Mouse (Mus musculus) forebrain, embryonic 15.5 days (tissue): ENCODE measurements around the gene Tmc4. TPM values are rescaled to one million over a fixed set of nuclear protein-coding genes. Genes with fewer than 3 reads are reported as not detected.
"Not testable (repeated sequence)": the region's sequence is repeated elsewhere in the genome, so short reads cannot be mapped to it uniquely, and the experiment has no call there.

Experiments
- ATAC-seq: fragments of 200-750 bp; cut with Nextera tagmentation; replicated peaks from 2 replicates; pipeline ENCODE4 v1.8.0; 2017; ENCODE audit warnings: mild to moderate bottlenecking, moderate TSS enrichment, moderate library complexity
- H3K27ac ChIP-seq: fragments of 300-500 bp; sonication (generic); replicated peaks from 2 replicates; pipeline ENCODE4 v1.5.1; 2015; ENCODE audit warnings: mild to moderate bottlenecking, inconsistent platforms
- H3K27me3 ChIP-seq: fragments of 300-500 bp; sonication (generic); 2 replicates; pipeline ENCODE4 v1.6.1; 2015; ENCODE audit warnings: inconsistent platforms
- H3K36me3 ChIP-seq: fragments of 300-500 bp; sonication (generic); 2 replicates; pipeline ENCODE4 v1.6.1; 2015; ENCODE audit warnings: mild to moderate bottlenecking, inconsistent platforms
- H3K4me1 ChIP-seq: fragments of 300-500 bp; sonication (generic); 2 replicates; pipeline ENCODE4 v1.6.1; 2015; ENCODE audit warnings: inconsistent platforms
- H3K4me2 ChIP-seq: fragments of 300-500 bp; sonication (generic); replicated peaks from 2 replicates; pipeline ENCODE4 v1.6.1; 2015; ENCODE audit warnings: mild to moderate bottlenecking, inconsistent platforms
- H3K4me3 ChIP-seq: fragments of 300-500 bp; sonication (generic); 2 replicates; pipeline ENCODE4 v1.5.1; 2015; ENCODE audit warnings: mild to moderate bottlenecking, inconsistent platforms
- H3K9ac ChIP-seq: fragments of 300-500 bp; sonication (generic); replicated peaks from 2 replicates; pipeline ENCODE4 v1.6.1; 2015; ENCODE audit warnings: mild to moderate bottlenecking, inconsistent platforms
- H3K9me3 ChIP-seq: fragments of 300-500 bp; sonication (generic); 2 replicates; pipeline ENCODE4 v1.6.1; 2016; ENCODE audit warnings: inconsistent platforms
- WGBS: fragments of 180-500 bp; shearing (Covaris S2); methylation state at CpG from one replicate; pipeline ENCODE4 v1.1.7; 2015; ENCODE audit warnings: mixed read lengths; 5-methylcytosine and 5-hydroxymethylcytosine counted together
- polyA plus RNA-seq: library from polyadenylated mRNA; unstranded; fragments of >200 nt; fragmentation: Nextera tagmentation; extraction: Ambion mirVana; gene quantifications from 2 replicates; pipeline ENCODE4 v1.2.1, GENCODE M21; 2015

The Tmc4 gene
- polyA plus RNA-seq, 1 experiment from 2014 or later: 3.1 TPM

DNA sequence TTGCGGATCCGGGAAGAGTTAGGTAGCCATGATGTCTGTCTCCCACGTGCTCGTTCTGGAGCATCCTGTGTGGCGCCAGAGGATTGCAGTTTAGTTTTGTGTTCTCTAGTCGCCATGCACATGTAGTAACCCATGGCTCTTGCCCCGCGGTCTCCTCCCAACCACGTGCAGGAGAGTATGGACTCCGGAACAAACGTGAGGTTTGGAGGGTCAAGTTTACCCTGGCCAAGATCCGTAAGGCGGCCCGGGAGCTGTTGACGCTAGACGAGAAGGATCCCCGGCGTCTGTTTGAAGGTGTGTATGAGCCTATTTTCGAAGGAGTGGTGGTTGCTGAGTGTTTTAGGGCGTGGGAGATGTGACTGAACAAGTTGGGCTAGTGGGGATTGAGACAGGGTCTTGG, 27.1 kb upstream of the Tmc4 start:
- peak overlapping the region; percentile 85 for H3K4me3 ChIP-seq
- WGBS: 2% methylated on average over 20 of the region's 20 CpGs
- peak overlapping the region; percentile 95 for H3K27ac ChIP-seq
- ATAC-seq: peak; percentile 57
- peak overlapping the region; percentile 73 for H3K9ac ChIP-seq
- H3K4me2 ChIP-seq: peak overlapping the region; percentile 79
- H3K27me3 ChIP-seq: no peaks in the 10 kb centered on the region
- peaks cover 29% of the 10 kb centered on the region for H3K4me1 ChIP-seq
- H3K36me3 ChIP-seq: peaks cover 38% of the 10 kb centered on the region
- H3K9me3 ChIP-seq: no peaks in the 10 kb centered on the region

DNA sequence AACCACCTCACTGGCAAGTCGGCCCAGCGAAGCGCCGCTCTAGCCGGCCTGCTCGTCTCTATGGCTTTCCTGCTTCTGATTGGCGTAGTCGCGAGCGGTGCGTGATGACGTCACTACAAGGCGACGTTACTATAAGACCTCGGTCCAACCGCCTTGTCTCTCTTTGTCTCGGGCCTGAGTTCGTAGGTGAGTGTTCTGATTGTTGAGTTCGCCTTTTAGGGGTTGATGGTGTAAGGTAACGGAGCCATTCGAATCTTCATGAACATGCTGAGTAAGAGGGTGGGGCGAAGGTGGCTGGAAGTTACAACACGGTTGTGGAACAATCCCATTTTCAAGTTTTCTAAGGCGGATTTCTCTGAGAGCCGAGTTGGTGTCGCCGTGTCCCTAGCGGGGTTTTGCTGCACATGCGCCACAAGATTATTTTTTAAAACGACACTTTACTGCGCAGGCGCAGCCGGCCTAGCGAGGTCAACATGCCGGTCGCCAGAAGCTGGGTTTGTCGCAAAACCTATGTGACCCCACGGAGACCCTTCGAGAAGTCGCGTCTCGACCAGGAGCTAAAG, 26.6 kb upstream of the Tmc4 start, which contains the start of gene Rps9:
Gene Rps9, plus strand, starts transcription at position 115 of the 563 bp plus-strand sequence.
- Histone ChIP-seq H3K4me1 (peaks cover 29% of the 10 kb centered on the region), H3K4me3 (peak within 1 kb of the TSS; percentile 85), H3K27me3 (no peaks in the 10 kb centered on the region), H3K27ac (peak within 1 kb of the TSS; percentile 95), H3K9ac (peak within 1 kb of the TSS; percentile 73), H3K4me2 (peak within 1 kb of the TSS; percentile 79), H3K9me3 (no peaks in the 10 kb centered on the region), H3K36me3 (peaks cover 42% of the 10 kb centered on the region)
- ATAC-seq: peak; percentile 94
- under 1% methylated on average over 42 of the region's 42 CpGs for WGBS

DNA sequence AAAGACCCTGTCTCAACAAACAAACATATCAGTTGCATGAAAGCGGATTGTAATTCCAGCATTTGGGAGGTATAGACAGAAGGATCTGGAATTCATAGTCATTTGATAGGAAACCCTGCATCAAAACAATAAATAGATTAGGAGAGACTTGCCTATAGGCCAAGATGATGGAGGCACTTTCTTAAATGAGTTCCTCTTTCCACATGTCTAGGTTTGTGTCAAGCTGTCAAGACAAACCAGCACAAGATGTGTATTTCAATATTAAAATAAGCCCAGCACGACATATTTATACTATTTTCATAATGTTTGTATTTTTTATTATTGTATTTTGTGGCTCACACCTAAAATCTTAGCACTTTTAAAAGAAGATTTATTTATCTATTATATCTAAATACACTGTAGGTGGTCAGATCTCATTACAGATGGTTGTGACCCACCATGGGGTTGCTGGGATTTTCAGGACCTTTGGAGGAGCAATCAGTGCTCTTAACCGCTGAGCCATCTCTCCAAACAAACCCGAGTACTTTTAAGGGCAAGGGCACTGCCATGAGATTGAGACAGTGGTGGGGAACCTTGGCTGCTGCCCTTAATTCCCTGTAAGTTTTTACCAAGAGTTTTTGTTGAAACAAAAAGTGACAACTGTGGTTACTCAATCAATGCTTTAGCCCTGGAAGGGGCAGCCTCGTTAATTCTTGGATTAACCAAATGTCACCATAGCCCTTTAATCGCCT, 26.0 kb upstream of the Tmc4 start:
- Histone ChIP-seq H3K4me1 (peaks cover 29% of the 10 kb centered on the region), H3K4me3 (peak overlapping the region; percentile 85), H3K27me3 (no peaks in the 10 kb centered on the region), H3K36me3 (peaks cover 48% of the 10 kb centered on the region), H3K4me2 (peak overlapping the region; percentile 79), H3K9ac (peak overlapping the region; percentile 54), H3K9me3 (no peaks in the 10 kb centered on the region), H3K27ac (peak overlapping the region; percentile 95)
- WGBS: 20% methylated on average over 6 of the region's 6 CpGs
- ATAC-seq: peak; percentile 49

GRCm38 (mm10) chr7:3698471-3698870, 21.1 kb upstream of the Tmc4 start:
- Histone ChIP-seq H3K27me3 (no peaks in the 10 kb centered on the region), H3K9me3 (no peaks in the 10 kb centered on the region), H3K9ac (no peak overlapping the region), H3K4me1 (peaks cover 20% of the 10 kb centered on the region), H3K4me3 (no peak overlapping the region), H3K27ac (no peak overlapping the region), H3K36me3 (peaks cover 48% of the 10 kb centered on the region), H3K4me2 (no peak overlapping the region)
- WGBS: 92% methylated on average over 6 of the region's 6 CpGs
- no peak for ATAC-seq

GRCm38 (mm10) chr7:3694949-3695305, 17.6 kb upstream of the Tmc4 start:
- Histone ChIP-seq H3K4me1 (peaks cover 33% of the 10 kb centered on the region), H3K4me2 (peak overlapping the region; percentile 85), H3K36me3 (peaks cover 42% of the 10 kb centered on the region), H3K27ac (peak overlapping the region; percentile 93), H3K4me3 (peak overlapping the region; percentile 80), H3K9ac (peak overlapping the region; percentile 92)
- WGBS: 3% methylated on average over 9 of the region's 9 CpGs
- H3K9me3 ChIP-seq, ATAC-seq, H3K27me3 ChIP-seq: not testable (repeated sequence)

GRCm38 (mm10) chr7:3694076-3694948, 17.0 kb upstream of the Tmc4 start:
- H3K9me3 ChIP-seq: no peaks in the 10 kb centered on the region
- H3K36me3 ChIP-seq: peaks cover 37% of the 10 kb centered on the region
- H3K4me2 ChIP-seq: peak overlapping the region; percentile 85
- no peaks in the 10 kb centered on the region for H3K27me3 ChIP-seq
- H3K27ac ChIP-seq: peak overlapping the region; percentile 93
- peak overlapping the region; percentile 80 for H3K4me3 ChIP-seq
- ATAC-seq: peak; percentile 30
- H3K9ac ChIP-seq: peak overlapping the region; percentile 92
- WGBS: under 1% methylated on average over 45 of the region's 55 CpGs
- peaks cover 33% of the 10 kb centered on the region for H3K4me1 ChIP-seq

DNA sequence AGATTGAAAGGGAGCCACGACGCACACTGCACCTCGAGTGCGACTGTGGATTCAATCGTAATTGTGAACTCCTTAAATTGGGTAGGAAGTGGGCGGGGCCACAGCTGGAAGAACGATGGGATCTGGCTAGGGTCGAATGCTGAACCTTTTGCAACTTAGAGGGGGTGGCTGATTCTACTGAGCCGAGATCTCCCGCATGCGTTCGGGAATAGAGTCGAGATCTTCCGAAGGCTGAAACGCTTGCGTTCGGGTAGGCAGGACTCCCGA, 16.4 kb upstream of the Tmc4 start:
- H3K4me1 ChIP-seq: peaks cover 33% of the 10 kb centered on the region
- peak overlapping the region; percentile 85 for H3K4me2 ChIP-seq
- peaks cover 32% of the 10 kb centered on the region for H3K36me3 ChIP-seq
- peak overlapping the region; percentile 93 for H3K27ac ChIP-seq
- H3K4me3 ChIP-seq: peak overlapping the region; percentile 80
- no peaks in the 10 kb centered on the region for H3K9me3 ChIP-seq
- no peak for ATAC-seq
- no peaks in the 10 kb centered on the region for H3K27me3 ChIP-seq
- peak overlapping the region; percentile 92 for H3K9ac ChIP-seq
- WGBS: 0% methylated on average over 18 of the region's 18 CpGs

DNA sequence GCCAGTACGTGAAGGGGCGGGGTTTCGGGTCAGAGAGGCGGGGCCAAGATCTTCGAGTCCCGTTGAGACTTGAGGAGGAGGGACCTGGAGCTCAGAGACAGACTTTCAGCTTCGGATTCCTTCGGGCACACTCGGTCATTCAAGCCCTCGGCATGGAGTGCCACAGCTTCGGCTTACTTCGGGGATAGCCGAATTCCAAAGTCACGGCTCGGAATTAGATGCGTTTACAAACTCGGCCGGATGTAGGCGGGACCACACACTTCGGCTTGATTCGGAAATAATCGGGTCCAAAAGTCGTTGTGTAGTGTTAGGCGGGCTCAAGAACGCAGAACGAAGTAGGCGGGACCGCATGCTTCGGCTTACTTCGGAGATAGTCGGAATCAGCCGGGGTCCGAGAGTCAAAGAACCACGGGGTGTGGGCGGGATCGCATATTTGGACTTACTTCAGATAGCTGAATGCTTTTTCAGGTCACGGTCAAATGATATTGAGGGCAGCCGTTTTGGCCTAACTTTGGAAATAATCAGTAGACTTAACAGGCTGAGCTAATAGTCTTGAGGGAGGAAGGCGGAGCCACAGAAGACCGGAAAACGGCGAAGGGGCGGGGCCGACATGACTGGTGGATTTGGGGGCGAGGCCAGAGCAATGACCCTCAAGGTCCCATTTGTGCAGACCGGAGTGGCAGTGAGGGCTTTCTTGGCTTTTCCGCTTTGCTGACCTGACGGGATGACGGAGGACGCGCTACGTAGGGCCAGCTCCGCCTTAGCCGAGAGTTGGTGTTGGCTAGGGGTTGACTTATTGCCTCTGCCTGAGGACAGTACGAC, 15.8 kb upstream of the Tmc4 start, which contains the start of gene Mboat7:
Gene Mboat7, minus strand, starts transcription at position 537 of the 822 bp plus-strand sequence.
- H3K9me3 ChIP-seq: no peaks in the 10 kb centered on the region
- peak within 1 kb of the TSS; percentile 85 for H3K4me2 ChIP-seq
- H3K4me1 ChIP-seq: peaks cover 33% of the 10 kb centered on the region
- peak within 1 kb of the TSS; percentile 80 for H3K4me3 ChIP-seq
- peak; percentile 93 for ATAC-seq
- H3K9ac ChIP-seq: peak within 1 kb of the TSS; percentile 92
- H3K27me3 ChIP-seq: no peaks in the 10 kb centered on the region
- H3K27ac ChIP-seq: peak within 1 kb of the TSS; percentile 93
- under 1% methylated on average over 55 of the region's 55 CpGs for WGBS
- H3K36me3 ChIP-seq: peaks cover 29% of the 10 kb centered on the region

DNA sequence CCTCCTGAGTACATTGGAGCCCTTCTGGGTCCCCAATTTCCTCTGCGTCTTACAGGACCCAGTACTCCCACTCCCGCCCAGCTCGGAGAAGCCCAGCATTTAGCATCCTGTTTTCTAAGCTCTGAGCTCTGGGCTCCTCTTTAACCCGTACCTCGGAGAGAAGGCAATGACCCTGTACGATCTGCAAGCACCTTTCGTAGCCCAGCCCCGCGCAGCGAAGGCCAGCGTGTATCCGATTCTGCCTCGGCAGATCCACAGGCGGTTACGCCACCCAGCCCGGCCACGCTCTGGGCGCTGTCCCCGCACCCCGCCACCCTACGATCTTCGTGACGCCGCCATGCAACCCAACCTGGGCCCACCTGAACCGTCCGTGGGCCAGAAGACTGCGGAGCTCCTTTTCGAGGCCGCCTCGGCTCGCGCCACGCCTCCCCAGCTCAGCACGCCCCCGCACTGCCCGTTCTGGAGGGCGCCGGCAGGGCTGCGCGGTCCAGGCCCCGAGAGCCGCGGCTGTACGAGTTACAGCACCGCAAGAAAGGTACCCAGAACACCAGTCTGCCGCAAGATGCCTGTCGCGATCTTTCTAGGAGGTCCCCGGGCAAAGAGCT, 15.1 kb upstream of the Tmc4 start, which contains the start of gene Tsen34:
Gene Tsen34, plus strand, starts transcription at position 482 of the 605 bp plus-strand sequence.
- H3K36me3 ChIP-seq: peaks cover 24% of the 10 kb centered on the region
- H3K9ac ChIP-seq: peak within 1 kb of the TSS; percentile 92
- peak within 1 kb of the TSS; percentile 80 for H3K4me3 ChIP-seq
- H3K27me3 ChIP-seq: no peaks in the 10 kb centered on the region
- H3K27ac ChIP-seq: peak within 1 kb of the TSS; percentile 93
- no peaks in the 10 kb centered on the region for H3K9me3 ChIP-seq
- peak; percentile 79 for ATAC-seq
- under 1% methylated on average over 49 of the region's 49 CpGs for WGBS
- H3K4me1 ChIP-seq: peaks cover 33% of the 10 kb centered on the region
- peak within 1 kb of the TSS; percentile 85 for H3K4me2 ChIP-seq

GRCm38 (mm10) chr7:3691919-3692318, 14.6 kb upstream of the Tmc4 start:
- Histone ChIP-seq H3K9me3 (no peaks in the 10 kb centered on the region), H3K27me3 (no peaks in the 10 kb centered on the region), H3K4me3 (peak overlapping the region; percentile 80), H3K4me1 (peaks cover 33% of the 10 kb centered on the region), H3K36me3 (peaks cover 21% of the 10 kb centered on the region), H3K9ac (peak overlapping the region; percentile 92), H3K4me2 (peak overlapping the region; percentile 85), H3K27ac (peak overlapping the region; percentile 93)
- 48% methylated on average over 3 of the region's 3 CpGs for WGBS
- no peak for ATAC-seq
